Mouse (Mus musculus) forebrain, embryonic 11.5 days (tissue): ENCODE measurements around the gene Taok3. TPM values are rescaled to one million over a fixed set of nuclear protein-coding genes. Genes with fewer than 3 reads are reported as not detected.
A peak's percentile ranks its signal among the peaks of the same experiment; 100 is the strongest.

Experiments used
- ATAC-seq: fragments of 200-750 bp; cut with Nextera tagmentation; replicated peaks from 2 replicates; pipeline ENCODE4 v1.8.0; 2017; ENCODE audit warnings: moderate TSS enrichment; ENCODE audit not compliant: low FRiP score
- DNase-seq: peaks from one replicate; pipeline ENCODE4 v3.0.0-alpha.2; 2017; ENCODE audit warnings: low spot score
- H3K27ac ChIP-seq: fragments of 300-500 bp; sonication (generic); 2 replicates; pipeline ENCODE4 v1.5.1; 2014; ENCODE audit warnings: low read depth, low read length
- H3K27me3 ChIP-seq: fragments of 300-500 bp; sonication (generic); 2 replicates; pipeline ENCODE4 v1.6.1; 2014; ENCODE audit warnings: mild to moderate bottlenecking, low read length, mixed read lengths; ENCODE audit not compliant: control insufficient read depth, insufficient read depth
- H3K36me3 ChIP-seq: fragments of 300-500 bp; sonication (generic); 2 replicates; pipeline ENCODE4 v1.6.1; 2014; ENCODE audit warnings: mild to moderate bottlenecking, low read length, moderate library complexity, mixed read lengths; ENCODE audit not compliant: control insufficient read depth, insufficient read depth
- H3K4me1 ChIP-seq: fragments of 300-500 bp; sonication (generic); replicated peaks from 2 replicates; pipeline ENCODE4 v1.6.1; 2014; ENCODE audit warnings: low read length, mixed read lengths; ENCODE audit not compliant: control insufficient read depth, insufficient read depth
- H3K4me2 ChIP-seq: fragments of 300-500 bp; sonication (generic); 2 replicates; pipeline ENCODE4 v1.6.1; 2014; ENCODE audit warnings: low read depth, mild to moderate bottlenecking, low read length, moderate library complexity, mixed read lengths; ENCODE audit not compliant: severe bottlenecking
- H3K4me3 ChIP-seq: fragments of 300-500 bp; sonication (generic); 2 replicates; pipeline ENCODE4 v1.5.1; 2014; ENCODE audit warnings: low read depth, low read length
- H3K9ac ChIP-seq: fragments of 300-500 bp; sonication (generic); 2 replicates; pipeline ENCODE4 v1.6.1; 2014; ENCODE audit warnings: low read length
- H3K9me3 ChIP-seq: fragments of 300-500 bp; sonication (generic); 2 replicates; pipeline ENCODE4 v1.6.1; 2016; ENCODE audit warnings: low read length, mixed read lengths; ENCODE audit not compliant: control insufficient read depth
- WGBS: fragments of 180-500 bp; shearing (Covaris S2); extraction: QIAGEN DNeasy Blood & Tissue Kit; methylation state at CpG from one replicate; pipeline ENCODE4 v1.1.7; 2014; 5-methylcytosine and 5-hydroxymethylcytosine counted together
- polyA plus RNA-seq: library from polyadenylated mRNA; unstranded; fragments of >200 nt; fragmentation: Nextera tagmentation; extraction: Ambion mirVana; gene quantifications from 2 replicates; pipeline ENCODE4 v1.2.1, GENCODE M21; 2014

The Taok3 gene
- polyA plus RNA-seq, 1 experiment from 2014 or later = 16.9 TPM

DNA sequence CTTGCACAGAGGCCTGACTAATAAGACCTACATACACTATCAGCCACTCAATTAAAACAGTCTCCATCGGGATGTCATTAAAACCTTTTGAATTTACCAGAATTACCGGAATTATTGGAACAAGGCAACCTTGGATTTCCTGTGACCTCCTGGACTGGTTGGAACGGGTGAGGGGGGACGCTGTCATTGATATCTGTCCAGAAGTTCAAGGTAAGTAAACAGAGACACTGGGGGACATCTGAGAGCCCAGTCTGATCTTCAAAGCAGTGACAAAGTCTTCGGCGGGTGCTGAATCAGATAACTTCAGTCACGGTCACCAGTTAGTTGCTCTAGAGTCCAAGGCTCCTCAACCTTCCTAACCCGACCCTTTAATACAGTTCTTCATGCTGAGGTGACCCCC, 175.1 kb downstream of the Taok3 start:
- Histone ChIP-seq H3K4me1 (no peaks in the 10 kb centered on the region), H3K27ac (no peak overlapping the region), H3K4me3 (no peak overlapping the region), H3K9me3 (peaks cover 2% of the 10 kb centered on the region; the same call in 1 of the 2 replicates), H3K4me2 (no peak overlapping the region), H3K27me3 (no peaks in the 10 kb centered on the region), H3K9ac (no peak overlapping the region), H3K36me3 (no peaks in the 10 kb centered on the region)
- DNase-seq (no peak), ATAC-seq (no peak)
- 91% methylated on average over 8 of the region's 8 CpGs for WGBS

DNA sequence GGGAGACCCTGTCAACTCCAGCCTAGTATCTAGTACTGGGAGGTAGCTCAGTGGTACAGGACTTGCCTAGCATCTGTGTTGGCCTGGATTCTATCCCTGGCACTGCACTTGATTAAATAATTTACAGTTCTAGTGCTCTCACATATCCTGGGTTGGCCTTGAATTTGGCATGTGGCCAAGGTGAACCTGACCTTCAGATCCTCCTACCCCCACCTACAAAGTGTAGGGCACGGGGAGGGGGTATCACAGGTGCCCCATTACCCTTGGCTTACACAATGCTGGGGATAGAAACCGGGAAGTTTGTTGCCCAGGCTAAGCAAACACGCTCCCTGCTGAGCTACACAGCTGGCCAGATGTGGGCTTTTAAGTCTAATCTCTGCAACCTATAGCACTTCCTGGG, 183.0 kb downstream of the Taok3 start:
- DNase-seq = no peak
- WGBS = 81% methylated on average over 3 of the region's 3 CpGs
- Histone ChIP-seq H3K27me3 (no peaks in the 10 kb centered on the region), H3K36me3 (no peaks in the 10 kb centered on the region), H3K9ac (no peak overlapping the region), H3K4me1 (no peaks in the 10 kb centered on the region), H3K4me3 (no peak overlapping the region), H3K4me2 (no peak overlapping the region), H3K27ac (no peak overlapping the region), H3K9me3 (no peaks in the 10 kb centered on the region)
- no peak for ATAC-seq

DNA sequence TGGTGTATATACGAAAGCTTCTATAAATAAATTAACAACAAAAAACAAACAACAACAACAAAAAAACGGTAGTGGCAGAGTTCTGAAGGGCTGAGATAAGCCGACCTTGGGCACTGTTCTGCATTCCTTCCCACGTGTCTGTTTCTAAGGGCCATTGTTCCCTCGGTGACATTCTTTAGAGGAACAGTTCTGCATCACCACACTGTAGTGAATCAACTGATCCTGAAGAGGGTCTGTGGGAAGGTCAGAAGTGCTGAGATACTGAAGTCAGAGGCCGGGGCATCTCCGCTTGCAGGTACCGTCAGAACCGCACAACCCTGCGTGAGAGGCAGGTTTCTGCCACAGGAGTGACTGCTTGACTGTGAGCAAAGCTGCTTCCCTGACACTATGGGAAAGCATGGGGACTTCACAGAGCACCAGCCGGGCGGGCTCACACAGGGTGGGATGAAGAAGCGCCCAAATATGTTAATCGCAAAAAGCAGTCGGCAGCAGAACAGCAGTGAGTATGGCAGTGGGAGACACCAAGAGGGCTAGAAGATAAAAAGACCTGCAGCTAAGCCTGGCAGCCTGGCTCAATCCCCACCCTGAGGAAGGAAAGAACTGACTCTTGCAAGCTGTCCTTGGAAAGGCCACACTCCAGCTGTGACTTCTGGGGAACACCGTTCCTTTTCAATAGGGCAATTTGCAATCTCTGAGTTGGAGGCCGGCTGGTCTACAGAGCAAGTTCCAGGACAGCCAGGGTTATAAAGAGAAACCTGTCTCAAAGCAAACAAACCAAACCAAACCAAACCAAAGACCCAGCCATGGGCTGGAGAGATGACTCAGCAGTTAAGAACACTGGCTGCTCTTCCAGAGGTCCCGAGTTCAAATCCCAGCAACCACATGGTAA, 184.0 kb downstream of the Taok3 start:
- no peaks in the 10 kb centered on the region for H3K36me3 ChIP-seq
- H3K4me1 ChIP-seq = no peaks in the 10 kb centered on the region
- H3K4me2 ChIP-seq = no peak overlapping the region
- no peak overlapping the region for H3K9ac ChIP-seq
- no peak for DNase-seq
- 57% methylated on average over 18 of the region's 18 CpGs for WGBS
- ATAC-seq = no peak
- H3K27me3 ChIP-seq = no peaks in the 10 kb centered on the region
- H3K4me3 ChIP-seq = no peak overlapping the region
- H3K9me3 ChIP-seq = no peaks in the 10 kb centered on the region
- no peak overlapping the region for H3K27ac ChIP-seq

DNA sequence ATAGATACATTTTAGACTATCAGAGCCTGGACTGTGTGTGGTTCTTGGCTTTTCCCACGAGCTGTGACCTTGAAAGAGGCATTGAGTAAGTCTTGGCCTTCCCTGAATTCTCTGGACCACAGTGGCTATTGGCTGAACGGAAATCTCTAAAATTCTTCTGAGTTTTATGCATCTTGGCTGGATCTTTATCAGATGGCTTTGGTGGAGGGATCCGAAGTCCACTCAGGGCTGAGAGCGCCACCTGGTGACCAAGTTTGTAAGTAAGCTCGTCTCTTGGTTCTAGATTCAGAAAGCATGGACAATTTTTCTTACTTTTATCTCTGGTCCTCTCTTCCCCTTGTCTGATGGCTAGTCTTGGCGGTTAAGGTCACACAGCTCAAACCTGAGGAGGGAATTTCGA, 185.0 kb downstream of the Taok3 start:
- H3K4me2 ChIP-seq = no peak overlapping the region
- DNase-seq (peak; percentile 68), ATAC-seq (no peak)
- no peak overlapping the region for H3K9ac ChIP-seq
- no peak overlapping the region for H3K4me3 ChIP-seq
- WGBS = 78% methylated on average over 7 of the region's 7 CpGs
- H3K27ac ChIP-seq = no peak overlapping the region
- H3K27me3 ChIP-seq = no peaks in the 10 kb centered on the region
- no peaks in the 10 kb centered on the region for H3K9me3 ChIP-seq
- no peaks in the 10 kb centered on the region for H3K4me1 ChIP-seq
- H3K36me3 ChIP-seq = no peaks in the 10 kb centered on the region

DNA sequence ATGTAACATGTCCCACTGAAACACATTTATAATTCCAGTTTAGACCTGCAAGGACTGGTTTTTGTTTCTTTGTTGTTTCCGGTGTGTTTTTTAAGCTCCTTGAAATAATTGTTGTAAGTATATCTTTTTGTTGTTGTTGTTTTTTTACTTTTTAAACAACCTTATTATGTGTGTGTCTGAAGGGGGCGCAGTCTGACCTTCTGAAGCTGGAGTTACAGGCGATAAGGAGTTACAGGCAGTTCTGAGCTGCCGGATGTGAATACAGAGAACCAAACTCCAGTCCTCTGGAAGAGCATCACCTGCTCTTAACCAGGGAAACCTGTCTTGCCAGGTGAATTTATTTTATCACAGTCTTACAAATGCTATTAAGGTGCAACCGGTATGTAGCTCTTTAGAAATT, 185.8 kb downstream of the Taok3 start:
- Histone ChIP-seq H3K9ac (no peak overlapping the region), H3K4me1 (no peaks in the 10 kb centered on the region), H3K4me2 (no peak overlapping the region), H3K36me3 (no peaks in the 10 kb centered on the region), H3K27me3 (no peaks in the 10 kb centered on the region), H3K4me3 (no peak overlapping the region), H3K27ac (no peak overlapping the region), H3K9me3 (no peaks in the 10 kb centered on the region)
- 95% methylated on average over 5 of the region's 5 CpGs for WGBS
- no peak for DNase-seq
- ATAC-seq = no peak

DNA sequence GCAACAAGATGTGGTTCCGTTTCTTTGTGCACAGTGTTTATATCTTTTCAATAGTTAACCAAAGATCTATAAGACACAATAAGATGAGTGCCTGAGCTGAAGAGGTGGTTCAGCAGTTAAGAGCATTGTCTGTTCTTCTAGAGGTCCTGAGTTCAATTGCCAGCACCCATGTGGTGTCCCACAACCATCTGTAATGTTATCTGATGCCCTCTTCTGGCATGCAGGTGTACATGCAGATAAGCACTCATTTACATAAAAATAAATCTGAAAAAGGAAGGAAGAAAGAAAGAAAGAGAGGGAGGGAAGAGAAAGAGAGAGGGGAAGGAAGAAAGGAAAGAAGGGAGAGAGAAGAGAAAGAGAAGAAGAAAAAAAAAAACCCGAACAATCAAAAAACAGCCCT, 186.9 kb downstream of the Taok3 start:
- Histone ChIP-seq H3K9me3 (no peaks in the 10 kb centered on the region), H3K27ac (no peak overlapping the region), H3K9ac (no peak overlapping the region), H3K27me3 (no peaks in the 10 kb centered on the region), H3K36me3 (no peaks in the 10 kb centered on the region), H3K4me2 (no peak overlapping the region), H3K4me1 (no peaks in the 10 kb centered on the region), H3K4me3 (no peak overlapping the region)
- ATAC-seq (no peak), DNase-seq (no peak)
- 92% methylated on average over 2 of the region's 2 CpGs for WGBS

DNA sequence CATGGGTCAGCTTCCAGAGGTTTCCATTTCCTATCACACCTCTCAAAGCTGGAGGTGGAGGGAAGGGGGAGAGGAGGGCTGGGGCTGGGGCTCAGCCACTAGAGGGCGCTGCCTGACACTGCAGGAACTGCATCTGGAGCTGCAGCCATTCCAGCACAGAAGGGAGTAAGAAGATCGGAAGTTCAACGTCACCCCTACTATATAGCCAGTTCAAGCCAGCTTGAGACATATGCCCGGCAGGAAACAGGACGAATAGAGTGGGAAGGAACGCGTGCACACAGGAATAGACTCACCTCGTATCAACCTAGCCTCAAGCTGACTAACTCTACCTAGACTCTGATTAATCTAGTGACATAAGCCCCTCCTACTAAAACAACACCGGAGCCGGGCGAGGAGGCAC, 187.8 kb downstream of the Taok3 start:
- no peaks in the 10 kb centered on the region for H3K4me1 ChIP-seq
- H3K36me3 ChIP-seq = no peaks in the 10 kb centered on the region
- H3K4me2 ChIP-seq = no peak overlapping the region
- DNase-seq (peak; percentile 85), ATAC-seq (no peak)
- no peak overlapping the region for H3K9ac ChIP-seq
- 43% methylated on average over 11 of the region's 11 CpGs for WGBS
- H3K27ac ChIP-seq = no peak overlapping the region
- no peaks in the 10 kb centered on the region for H3K9me3 ChIP-seq
- H3K27me3 ChIP-seq = no peaks in the 10 kb centered on the region
- no peak overlapping the region for H3K4me3 ChIP-seq

DNA sequence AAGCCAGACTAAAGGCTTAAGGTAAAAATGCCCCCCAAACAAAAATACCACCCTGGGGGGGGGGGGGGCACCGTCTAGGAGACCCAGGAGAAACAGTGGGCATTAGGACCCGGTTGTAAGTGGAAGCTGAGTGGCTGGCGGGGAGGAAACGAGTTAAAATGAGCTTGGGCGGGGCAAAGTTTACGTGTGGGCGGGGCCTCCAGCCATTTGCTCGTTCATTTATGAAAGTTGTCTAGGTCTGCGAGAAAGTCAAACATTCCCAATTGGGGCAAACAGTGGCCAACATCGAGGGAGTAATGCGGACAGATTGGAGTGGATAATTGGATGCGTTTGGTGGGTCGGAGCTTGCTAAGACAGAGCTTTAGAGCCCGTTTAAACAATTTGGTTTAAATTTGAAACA, 193.5 kb downstream of the Taok3 start:
- no peak for DNase-seq
- ATAC-seq = no peak
- H3K36me3 ChIP-seq = no peaks in the 10 kb centered on the region
- no peak overlapping the region for H3K27ac ChIP-seq
- H3K4me2 ChIP-seq = peak overlapping the region; percentile 33; the same call in 1 of the 2 replicates
- H3K27me3 ChIP-seq = peaks cover 3% of the 10 kb centered on the region; the same call in 1 of the 2 replicates
- 0 out of 2 replicates have a peak, but pooled peaks cover 6% of the 10 kb centered on the region for H3K4me1 ChIP-seq
- no peak overlapping the region for H3K9ac ChIP-seq
- no peaks in the 10 kb centered on the region for H3K9me3 ChIP-seq
- WGBS = 31% methylated on average over 14 of the region's 14 CpGs
- H3K4me3 ChIP-seq = no peak overlapping the region

DNA sequence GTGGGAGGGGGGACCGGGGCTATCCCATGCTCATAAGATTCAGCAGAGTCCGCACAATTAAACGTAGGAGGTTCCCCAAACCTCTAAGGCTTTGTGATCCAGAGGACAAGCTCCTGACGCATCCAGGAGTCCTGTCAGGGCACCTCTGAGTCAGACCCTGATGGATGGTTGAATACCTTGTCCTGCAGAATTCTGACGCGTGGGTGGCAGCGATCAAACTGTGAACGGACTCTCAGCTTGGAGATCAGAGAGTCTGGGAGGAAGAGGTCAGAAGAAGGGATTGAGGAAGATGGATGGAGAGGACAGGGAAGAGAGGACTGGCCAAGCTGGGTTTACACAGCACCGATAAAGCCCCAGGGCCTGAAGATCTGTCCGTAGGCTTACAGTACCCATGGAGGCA, 194.0 kb downstream of the Taok3 start:
- no peaks in the 10 kb centered on the region for H3K36me3 ChIP-seq
- DNase-seq = no peak
- H3K4me1 ChIP-seq = 0 out of 2 replicates have a peak, but pooled peaks cover 6% of the 10 kb centered on the region
- no peaks in the 10 kb centered on the region for H3K9me3 ChIP-seq
- no peak overlapping the region for H3K4me3 ChIP-seq
- peak overlapping the region; percentile 33; the same call in 1 of the 2 replicates for H3K4me2 ChIP-seq
- H3K27ac ChIP-seq = no peak overlapping the region
- 44% methylated on average over 10 of the region's 10 CpGs for WGBS
- H3K27me3 ChIP-seq = peaks cover 3% of the 10 kb centered on the region; the same call in 1 of the 2 replicates
- no peak for ATAC-seq
- H3K9ac ChIP-seq = no peak overlapping the region
